Mouse (Mus musculus): ENCODE data around the gene Gm17581. TPM values are rescaled to one million over a fixed set of nuclear protein-coding genes. Genes with fewer than 3 reads are reported as not detected.
"Not testable (repeated sequence)": the region's sequence is repeated elsewhere in the genome, so short reads cannot be mapped to it uniquely, and the experiment has no call there.

Gm17581 gene
- polyA plus RNA-seq (2015; fragmentation: Nextera tagmentation; extraction: Ambion mirVana), result not detected in 2 replicates

DNA sequence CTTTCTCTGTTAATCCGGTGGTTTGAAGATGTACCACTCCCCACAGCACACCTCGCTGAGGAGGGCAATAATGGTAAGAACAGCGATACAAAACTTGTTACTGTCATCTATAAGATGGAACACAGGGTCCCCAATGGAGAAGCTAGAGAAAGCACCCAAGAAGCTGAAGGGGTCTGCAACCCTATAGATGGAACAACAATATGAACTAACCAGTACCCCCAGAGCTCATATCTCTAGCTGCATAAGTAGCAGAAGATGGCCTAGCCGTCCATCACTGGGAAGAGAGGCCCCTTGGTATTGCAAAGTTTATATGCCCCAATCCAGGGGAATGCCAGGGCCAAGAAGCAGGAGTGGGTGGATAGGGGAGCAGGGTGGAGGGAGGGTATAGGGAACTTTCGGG lies at the start of gene Gm17581:
Gene Gm17581 (minus strand): TSS at position 101 of the 400 bp plus-strand sequence.
- not testable (repeated sequence) for H3K27ac ChIP-seq (ENCODE audit: low read length); H3K4me3 ChIP-seq (ENCODE audit: low read depth, low read length); H3K36me3 ChIP-seq (ENCODE audit: control insufficient read depth, insufficient read depth); H3K4me1 ChIP-seq (ENCODE audit: control insufficient read depth, low read depth, low read length); ATAC-seq (ENCODE audit: low read depth); H3K9me3 ChIP-seq (replicated peaks; ENCODE audit: control insufficient read depth, low read length); H3K27me3 ChIP-seq (ENCODE audit: control insufficient read depth, insufficient read depth, low read depth, low read length); H3K9ac ChIP-seq (ENCODE audit: low read depth, low read length); H3K4me2 ChIP-seq (ENCODE audit: low read depth, low read length)
- WGBS (ENCODE audit: insufficient replicate concordance), result 68% methylated on average over 5 of the region's 5 CpGs

- Histone ChIP-seq H3K27ac (ENCODE audit: low read length) (no peak overlapping the region), H3K4me2 (ENCODE audit: low read depth, low read length) (no peak overlapping the region), H3K9me3 (replicated peaks; ENCODE audit: control insufficient read depth, low read length) (no peaks in the 10 kb centered on the region), H3K4me1 (ENCODE audit: control insufficient read depth, low read depth, low read length) (no peaks in the 10 kb centered on the region), H3K27me3 (ENCODE audit: control insufficient read depth, insufficient read depth, low read depth, low read length) (no peaks in the 10 kb centered on the region), H3K4me3 (ENCODE audit: low read depth, low read length) (no peak overlapping the region), H3K9ac (ENCODE audit: low read depth, low read length) (no peak overlapping the region), H3K36me3 (ENCODE audit: control insufficient read depth, insufficient read depth) (no peaks in the 10 kb centered on the region)
- 55% methylated on average over 6 of the region's 6 CpGs for WGBS (ENCODE audit: insufficient replicate concordance)
- ATAC-seq (ENCODE audit: low read depth), result no peak
Measured at GRCm38 (mm10) chr2:155784534-155784933, 48.9 kb upstream of the Gm17581 start.

DNA sequence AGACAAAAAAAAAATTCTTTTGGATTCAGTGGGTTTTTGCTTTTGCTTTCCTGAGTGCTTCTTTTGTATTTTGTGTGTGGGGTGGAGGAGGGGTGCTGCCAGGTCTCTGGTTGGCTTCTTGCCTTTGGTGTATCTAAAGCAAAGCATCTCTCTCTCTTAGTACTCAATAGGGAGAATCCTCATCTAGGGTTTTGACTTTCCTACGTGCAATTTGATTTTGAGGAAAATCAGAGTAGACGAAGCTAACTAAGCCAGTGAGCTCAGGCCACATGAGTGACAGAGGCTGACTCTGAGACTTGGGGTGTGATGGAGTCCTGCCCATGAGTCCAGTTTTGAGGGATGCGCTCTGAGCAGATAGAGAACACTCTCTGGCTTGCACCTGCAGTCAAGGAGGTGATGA lies 43.8 kb upstream of the Gm17581 start:
- no peak overlapping the region for H3K4me2 ChIP-seq (ENCODE audit: low read depth, low read length)
- H3K4me1 ChIP-seq (ENCODE audit: control insufficient read depth, low read depth, low read length), result no peaks in the 10 kb centered on the region; the same call in 1 of the 2 replicates
- H3K9ac ChIP-seq (ENCODE audit: low read depth, low read length), result no peak overlapping the region
- peaks cover 34% of the 10 kb centered on the region for H3K27me3 ChIP-seq (ENCODE audit: control insufficient read depth, insufficient read depth, low read depth, low read length)
- H3K36me3 ChIP-seq (ENCODE audit: control insufficient read depth, insufficient read depth), result no peaks in the 10 kb centered on the region
- ATAC-seq (ENCODE audit: low read depth), result no peak
- WGBS (ENCODE audit: insufficient replicate concordance), result 67% methylated on average over 3 of the region's 3 CpGs
- H3K27ac ChIP-seq (ENCODE audit: low read length), result no peak overlapping the region
- H3K9me3 ChIP-seq (replicated peaks; ENCODE audit: control insufficient read depth, low read length), result no peaks in the 10 kb centered on the region
- no peak overlapping the region for H3K4me3 ChIP-seq (ENCODE audit: low read depth, low read length)

DNA sequence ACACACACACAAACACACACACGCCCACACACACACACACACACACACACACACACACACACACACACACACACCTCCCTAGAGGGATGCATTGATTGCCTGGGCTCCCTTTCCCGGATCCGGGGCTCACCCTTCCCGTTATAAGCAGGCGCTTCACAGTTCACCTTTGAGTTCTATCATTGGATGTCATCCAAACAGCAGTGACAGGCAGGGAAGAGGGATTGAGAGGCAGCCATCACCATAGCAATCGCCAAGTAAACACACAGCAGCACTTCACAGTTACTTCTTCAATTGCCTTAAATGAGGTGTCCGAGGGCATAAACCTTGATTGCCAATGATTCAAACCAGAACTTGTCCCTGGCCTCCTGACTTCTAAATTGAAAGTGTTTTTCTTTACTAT lies 43.4 kb upstream of the Gm17581 start:
- ATAC-seq (ENCODE audit: low read depth), result no peak
- WGBS (ENCODE audit: insufficient replicate concordance), result 37% methylated on average over 7 of the region's 7 CpGs
- Histone ChIP-seq H3K27ac (ENCODE audit: low read length) (no peak overlapping the region), H3K4me3 (ENCODE audit: low read depth, low read length) (no peak overlapping the region), H3K36me3 (ENCODE audit: control insufficient read depth, insufficient read depth) (no peaks in the 10 kb centered on the region), H3K4me1 (ENCODE audit: control insufficient read depth, low read depth, low read length) (no peaks in the 10 kb centered on the region; the same call in 1 of the 2 replicates), H3K9me3 (replicated peaks; ENCODE audit: control insufficient read depth, low read length) (no peaks in the 10 kb centered on the region), H3K9ac (ENCODE audit: low read depth, low read length) (no peak overlapping the region), H3K4me2 (ENCODE audit: low read depth, low read length) (no peak overlapping the region), H3K27me3 (ENCODE audit: control insufficient read depth, insufficient read depth, low read depth, low read length) (peaks cover 39% of the 10 kb centered on the region)

- Histone ChIP-seq H3K4me2 (ENCODE audit: low read depth, low read length) (no peak overlapping the region), H3K27me3 (ENCODE audit: control insufficient read depth, insufficient read depth, low read depth, low read length) (peaks cover 49% of the 10 kb centered on the region), H3K27ac (ENCODE audit: low read length) (no peak overlapping the region), H3K36me3 (ENCODE audit: control insufficient read depth, insufficient read depth) (no peaks in the 10 kb centered on the region), H3K9ac (ENCODE audit: low read depth, low read length) (no peak overlapping the region), H3K4me1 (ENCODE audit: control insufficient read depth, low read depth, low read length) (no peaks in the 10 kb centered on the region; the same call in 1 of the 2 replicates), H3K4me3 (ENCODE audit: low read depth, low read length) (no peak overlapping the region), H3K9me3 (replicated peaks; ENCODE audit: control insufficient read depth, low read length) (no peaks in the 10 kb centered on the region)
- 48% methylated on average over 6 of the region's 6 CpGs for WGBS (ENCODE audit: insufficient replicate concordance)
- ATAC-seq (ENCODE audit: low read depth), result no peak
Measured at GRCm38 (mm10) chr2:155778004-155778403, 42.3 kb upstream of the Gm17581 start.

- H3K36me3 ChIP-seq (ENCODE audit: control insufficient read depth, insufficient read depth), result no peaks in the 10 kb centered on the region
- no peak overlapping the region for H3K4me3 ChIP-seq (ENCODE audit: low read depth, low read length)
- H3K4me2 ChIP-seq (ENCODE audit: low read depth, low read length), result no peak overlapping the region
- no peaks in the 10 kb centered on the region; the same call in 1 of the 2 replicates for H3K4me1 ChIP-seq (ENCODE audit: control insufficient read depth, low read depth, low read length)
- H3K27me3 ChIP-seq (ENCODE audit: control insufficient read depth, insufficient read depth, low read depth, low read length), result peaks cover 53% of the 10 kb centered on the region
- no peaks in the 10 kb centered on the region for H3K9me3 ChIP-seq (replicated peaks; ENCODE audit: control insufficient read depth, low read length)
- no peak for ATAC-seq (ENCODE audit: low read depth)
- H3K27ac ChIP-seq (ENCODE audit: low read length), result no peak overlapping the region
- H3K9ac ChIP-seq (ENCODE audit: low read depth, low read length), result no peak overlapping the region
- WGBS (ENCODE audit: insufficient replicate concordance), result 62% methylated on average over 4 of the region's 4 CpGs
Measured at GRCm38 (mm10) chr2:155777688-155777985, 42.0 kb upstream of the Gm17581 start.

DNA sequence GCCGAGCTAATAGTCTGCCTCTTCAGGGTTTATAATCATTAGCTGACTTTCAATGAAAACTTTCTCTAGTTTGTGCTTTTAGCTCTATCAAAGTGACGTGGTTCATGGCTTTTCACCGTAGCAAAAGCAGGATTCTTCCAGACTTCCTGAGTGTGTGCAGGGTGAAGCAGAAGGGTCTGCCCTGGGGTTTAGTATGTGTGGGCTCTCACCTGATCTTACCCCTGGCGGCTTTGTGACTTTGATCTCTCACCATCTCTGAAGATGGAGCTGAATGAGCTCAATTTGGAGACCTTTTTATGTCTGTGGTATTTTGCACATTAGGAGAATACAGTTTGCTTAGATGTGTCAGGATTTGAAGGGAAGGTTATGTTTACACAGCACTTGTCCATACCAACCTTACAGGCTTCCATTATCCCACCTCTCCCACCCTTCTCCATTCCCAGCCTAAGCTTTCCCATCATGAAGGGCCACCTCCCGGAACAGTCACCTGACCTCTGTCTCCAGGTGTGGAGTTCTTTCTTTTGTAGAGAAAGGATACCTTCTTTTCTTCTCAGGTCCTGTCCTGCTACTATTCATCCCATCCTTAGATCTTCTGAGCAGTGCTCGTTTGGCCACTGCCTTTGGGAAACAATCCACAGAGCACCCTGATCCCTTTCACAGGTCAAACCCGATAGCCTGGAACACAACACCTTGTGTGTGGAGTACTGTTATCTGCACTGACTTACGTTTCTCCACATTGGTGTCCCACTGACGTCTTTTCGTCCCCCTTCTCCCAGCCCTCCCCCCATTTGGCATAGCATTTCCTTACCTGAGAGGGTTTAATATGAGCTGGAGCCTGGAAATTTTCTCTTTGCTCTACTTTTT lies 41.4 kb upstream of the Gm17581 start:
- WGBS (ENCODE audit: insufficient replicate concordance), result 51% methylated on average over 10 of the region's 10 CpGs
- ATAC-seq (ENCODE audit: low read depth), result no peak
- peaks cover 56% of the 10 kb centered on the region for H3K27me3 ChIP-seq (ENCODE audit: control insufficient read depth, insufficient read depth, low read depth, low read length)
- H3K36me3 ChIP-seq (ENCODE audit: control insufficient read depth, insufficient read depth), result no peaks in the 10 kb centered on the region
- H3K4me2 ChIP-seq (ENCODE audit: low read depth, low read length), result no peak overlapping the region
- no peaks in the 10 kb centered on the region for H3K9me3 ChIP-seq (replicated peaks; ENCODE audit: control insufficient read depth, low read length)
- no peak overlapping the region for H3K4me3 ChIP-seq (ENCODE audit: low read depth, low read length)
- no peaks in the 10 kb centered on the region; the same call in 1 of the 2 replicates for H3K4me1 ChIP-seq (ENCODE audit: control insufficient read depth, low read depth, low read length)
- no peak overlapping the region for H3K9ac ChIP-seq (ENCODE audit: low read depth, low read length)
- no peak overlapping the region for H3K27ac ChIP-seq (ENCODE audit: low read length)

- peak overlapping the region; percentile 64 for H3K4me2 ChIP-seq (ENCODE audit: low read depth, low read length)
- no peak overlapping the region for H3K9ac ChIP-seq (ENCODE audit: low read depth, low read length)
- WGBS (ENCODE audit: insufficient replicate concordance), result 2% methylated on average over 42 of the region's 44 CpGs
- H3K4me1 ChIP-seq (ENCODE audit: control insufficient read depth, low read depth, low read length), result no peaks in the 10 kb centered on the region; the same call in 1 of the 2 replicates
- no peak overlapping the region for H3K27ac ChIP-seq (ENCODE audit: low read length)
- H3K9me3 ChIP-seq (replicated peaks; ENCODE audit: control insufficient read depth, low read length), result no peaks in the 10 kb centered on the region
- H3K27me3 ChIP-seq (ENCODE audit: control insufficient read depth, insufficient read depth, low read depth, low read length), result peaks cover 59% of the 10 kb centered on the region
- H3K36me3 ChIP-seq (ENCODE audit: control insufficient read depth, insufficient read depth), result no peaks in the 10 kb centered on the region
- peak overlapping the region; percentile 54 for H3K4me3 ChIP-seq (ENCODE audit: low read depth, low read length)
- no peak for ATAC-seq (ENCODE audit: low read depth)
Measured at GRCm38 (mm10) chr2:155775685-155776263, 40.1 kb upstream of the Gm17581 start.
